8 mouse cellular contexts compared by ENCODE assay signal in the genomic region with DNA sequence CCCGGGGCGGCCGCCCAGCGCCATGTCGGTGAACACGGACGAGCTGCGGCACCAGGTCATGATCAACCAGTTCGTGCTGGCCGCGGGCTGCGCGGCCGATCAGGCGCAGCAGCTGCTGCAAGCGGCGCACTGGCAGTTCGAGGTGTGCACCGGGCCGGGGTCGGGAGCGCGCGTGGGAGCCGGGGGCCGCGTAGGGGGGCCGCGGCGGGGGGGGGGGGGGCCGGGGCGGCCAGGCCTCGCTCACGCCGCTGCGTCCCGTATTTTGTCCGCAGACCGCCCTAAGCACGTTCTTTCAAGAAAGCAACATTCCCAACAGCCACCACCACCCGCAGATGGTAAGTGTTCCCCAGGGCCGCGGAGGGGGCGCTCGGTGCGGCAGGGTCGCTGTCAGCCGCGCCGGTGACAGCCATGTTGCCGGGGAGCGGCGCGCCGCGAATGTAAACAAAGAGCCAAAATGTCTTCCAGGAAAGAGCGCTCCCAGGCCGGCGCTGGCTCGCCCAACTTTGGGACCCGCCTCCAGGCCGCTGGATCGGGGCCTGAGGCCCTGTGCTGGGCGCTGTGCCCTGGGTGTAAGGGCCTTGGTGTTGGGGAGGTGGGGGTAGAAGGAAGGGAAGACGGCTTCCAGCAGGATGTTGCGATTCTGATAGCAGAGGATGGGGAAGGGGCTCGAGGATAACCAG. TPM values are rescaled to one million over a fixed set of nuclear protein-coding genes. Genes with fewer than 3 reads are reported as not detected.
DNase-seq lines count a peak whose midpoint lies in the region; ATAC-seq and TF ChIP-seq lines count a peak whose summit lies in the region.

No protein-coding gene starts in this region.

- no peak for TF ChIP-seq CTCF in CH12.LX (conservative IDR thresholded peaks at IDR 0.05 in 1 of 2, IDR thresholded peaks at IDR 0.05 in 1 of 2; ENCODE audit: low read depth in 2 of 2, low read length in 2 of 2)
- TF ChIP-seq CTCF in bone marrow macrophage, adult 2 months (IDR thresholded peaks at IDR 0.05; ENCODE audit: low read depth, low read length) = no peak
- TF ChIP-seq CTCF in lung, postnatal 0 days (IDR thresholded peaks at IDR 0.05) = 0 out of 2 replicates have a peak, but pooled peaks have one; percentile 4

- peak overlapping the region; percentile 81 for H3K27ac ChIP-seq in CH12.LX (ENCODE audit: insufficient read depth, low read depth)
- H3K27ac ChIP-seq in bone marrow macrophage, adult 2 months (ENCODE audit: insufficient read depth, low read depth, low read length) = peak overlapping the region; percentile 86
- H3K27ac ChIP-seq in heart, embryonic 15.5 days = peak overlapping the region; percentile 94
- peak overlapping the region; percentile 97 for H3K27ac ChIP-seq in lung, postnatal 0 days (ENCODE audit: low read length)

- H3K9me3 ChIP-seq in CH12.LX (replicated peaks; ENCODE audit: low read length) = no peaks in the 10 kb centered on the region
- H3K9me3 ChIP-seq in erythroblast, embryonic 14.5 days (ENCODE audit: control insufficient read depth, low read length) = no peaks in the 10 kb centered on the region
- H3K9me3 ChIP-seq in heart, embryonic 15.5 days (replicated peaks) = no peaks in the 10 kb centered on the region
- H3K9me3 ChIP-seq in lung, postnatal 0 days (ENCODE audit: low read length) = no peaks in the 10 kb centered on the region

- WGBS in heart, embryonic 15.5 days = under 1% methylated on average over 42 of the region's 67 CpGs
- WGBS in lung, postnatal 0 days = 1% methylated on average over 27 of the region's 67 CpGs

- peaks cover 16 to 30% of the 10 kb centered on the region in 2 experiments for H3K36me3 ChIP-seq in CH12.LX (replicated peaks in 1 of 2; ENCODE audit: control insufficient read depth in 1 of 2, insufficient read depth in 1 of 2, low read length in 1 of 2)
- peaks cover 44% of the 10 kb centered on the region for H3K36me3 ChIP-seq in erythroblast, embryonic 14.5 days (ENCODE audit: control insufficient read depth)
- peaks cover 5% of the 10 kb centered on the region for H3K36me3 ChIP-seq in heart, embryonic 15.5 days
- H3K36me3 ChIP-seq in lung, postnatal 0 days (ENCODE audit: insufficient read depth, low read length) = peaks cover 11% of the 10 kb centered on the region; the same call in 1 of the 2 replicates

- DNase-seq in CH12.LX (ENCODE audit: extremely low read depth) = no peak
- peak; percentile 68 to 82 for DNase-seq in kidney, postnatal 25 days
- peak; percentile 87 for DNase-seq in lung, postnatal 0 days (ENCODE audit: low spot score)
- DNase-seq in right cerebral cortex, adult 18-20 months = peak; percentile 67
- peak; percentile 78 for DNase-seq in urinary bladder, postnatal 14 days (ENCODE audit: low spot score)

- TF ChIP-seq RAD21 in CH12.LX (IDR thresholded peaks at IDR 0.05; ENCODE audit: low read depth, low read length) = no peak

- H3K4me2 ChIP-seq in CH12.LX (ENCODE audit: insufficient read depth, low read depth, poor library complexity, severe bottlenecking) = peak overlapping the region; percentile 78; the same call in 1 of the 2 replicates
- H3K4me2 ChIP-seq in heart, embryonic 15.5 days = peak overlapping the region; percentile 73
- H3K4me2 ChIP-seq in lung, postnatal 0 days (replicated peaks; ENCODE audit: low read depth, low read length) = peak overlapping the region; percentile 75

- H3K4me1 ChIP-seq in CH12.LX (ENCODE audit: control insufficient read depth in 1 of 2, insufficient read depth in 2 of 2) = peaks cover 27 to 65% of the 10 kb centered on the region in 2 experiments
- peaks cover 29% of the 10 kb centered on the region for H3K4me1 ChIP-seq in bone marrow macrophage, adult 2 months (ENCODE audit: control insufficient read depth, insufficient read depth, low read length)
- H3K4me1 ChIP-seq in erythroblast, embryonic 14.5 days (ENCODE audit: control insufficient read depth) = peaks cover 73% of the 10 kb centered on the region
- peaks cover 44% of the 10 kb centered on the region for H3K4me1 ChIP-seq in heart, embryonic 15.5 days (replicated peaks)
- H3K4me1 ChIP-seq in lung, postnatal 0 days (ENCODE audit: insufficient read depth, low read depth, low read length) = peaks cover 11% of the 10 kb centered on the region; the same call in 1 of the 2 replicates

- in situ Hi-C loops in CH12.LX (cut with MboI; ENCODE audit: low pct_ligation_motif_present, low pct_unique_long_range_greater_than_20kb, low sequenced_read_pairs) = no loop called here

- H3K9ac ChIP-seq in CH12.LX (ENCODE audit: insufficient read depth, low read depth) = peak overlapping the region; percentile 95
- peak overlapping the region; percentile 88 for H3K9ac ChIP-seq in heart, embryonic 15.5 days
- H3K9ac ChIP-seq in lung, postnatal 0 days (replicated peaks; ENCODE audit: low read depth) = peak overlapping the region; percentile 87

- TF ChIP-seq EP300 in CH12.LX (IDR thresholded peaks at IDR 0.05; ENCODE audit: low read length) = no peak
- no peak for TF ChIP-seq EP300 in lung, postnatal 0 days (IDR thresholded peaks at IDR 0.05)

- dilution Hi-C loops in CH12.LX (cut with MboI; ENCODE audit: extremely low pct_ligation_motif_present, extremely low pct_unique_long_range_greater_than_20kb, low sequenced_read_pairs) = no loop called here

- peak; percentile 18 for ATAC-seq in heart, embryonic 15.5 days (replicated peaks; ENCODE audit: insufficient number of reproducible peaks, insufficient read depth, low FRiP score, low read depth)
- ATAC-seq in lung, postnatal 0 days = peak; percentile 23

- peak; percentile 36; the same call in 1 of the 2 replicates for TF ChIP-seq POLR2A in CH12.LX (IDR thresholded peaks at IDR 0.05; ENCODE audit: low read depth, low read length)
- TF ChIP-seq POLR2A in bone marrow macrophage, adult 2 months (IDR thresholded peaks at IDR 0.05; ENCODE audit: borderline replicate concordance, low read depth, low read length) = no peak

- H3K4me3 ChIP-seq in CH12.LX (replicated peaks in 1 of 3; ENCODE audit: low read depth in 2 of 3, low read length in 2 of 3, poor library complexity in 1 of 3) = peak overlapping the region; percentile 67 to 83 (median 74)
- peak overlapping the region; percentile 93 for H3K4me3 ChIP-seq in bone marrow macrophage, adult 2 months (ENCODE audit: insufficient read depth, low read length)
- H3K4me3 ChIP-seq in erythroblast, embryonic 14.5 days (replicated peaks) = peak overlapping the region; percentile 87
- H3K4me3 ChIP-seq in heart, embryonic 15.5 days = peak overlapping the region; percentile 91
- H3K4me3 ChIP-seq in lung, postnatal 0 days (ENCODE audit: low read depth, low read length) = peak overlapping the region; percentile 74

- peaks cover 37% of the 10 kb centered on the region for H3K79me2 ChIP-seq in CH12.LX (replicated peaks; ENCODE audit: control insufficient read depth, extremely low read depth, insufficient read depth, poor library complexity, severe bottlenecking)

- no peaks in the 10 kb centered on the region for H3K27me3 ChIP-seq in CH12.LX (replicated peaks)
- H3K27me3 ChIP-seq in erythroblast, embryonic 14.5 days (ENCODE audit: control insufficient read depth) = no peaks in the 10 kb centered on the region
- H3K27me3 ChIP-seq in heart, embryonic 15.5 days = no peaks in the 10 kb centered on the region
- no peaks in the 10 kb centered on the region for H3K27me3 ChIP-seq in lung, postnatal 0 days (replicated peaks; ENCODE audit: insufficient read depth, low read length)

TF ChIP-seq in CH12.LX, 34 proteins besides CTCF, POLR2A, EP300 and RAD21 (continues in another document):
- 0 out of 2 replicates have a peak, but pooled peaks have one; percentile 16 for TF ChIP-seq MAZ (IDR thresholded peaks at IDR 0.05; ENCODE audit: low read depth, low read length)
- no peak for TF ChIP-seq ZNF384 (IDR thresholded peaks at IDR 0.05; ENCODE audit: low read depth, low read length)
- peak; percentile 20; the same call in 1 of the 2 replicates for TF ChIP-seq ZMIZ1 (IDR thresholded peaks at IDR 0.05; ENCODE audit: low read depth, low read length)
- TF ChIP-seq TCF12 (IDR thresholded peaks at IDR 0.05; ENCODE audit: low read depth, low read length) = no peak

RNA-seq across cellular contexts. Expression of a gene that starts 0.5 kb away (rescaled TPM):
- total RNA-seq in CH12.LX (2012; rRNA removed) = 321 and 436 TPM in 2 replicates
- total RNA-seq in CH12.LX (2014; rRNA removed) = 291 and 336 TPM in 2 replicates
- 222 and 228 TPM in 2 replicates for polyA plus RNA-seq in CH12.LX (2012; ENCODE audit: insufficient read length, low read depth)
- polyA plus RNA-seq in bone marrow macrophage, adult 2 months (2012; ENCODE audit: insufficient read depth, insufficient read length, missing spikeins) = 123 and 152 TPM in 2 replicates
- 377 and 469 TPM in 2 replicates for polyA plus RNA-seq in erythroblast, embryonic 14.5 days (2012)
- 29.3 and 32.5 TPM in 2 replicates for polyA plus RNA-seq in heart, embryonic 15.5 days (2015; fragmentation: Nextera tagmentation; extraction: Ambion mirVana)
- polyA plus RNA-seq in lung, postnatal 0 days (2015; fragmentation: Nextera tagmentation; extraction: Ambion mirVana) = 50.4 and 56.6 TPM in 2 replicates

RNA-seq across cellular contexts. Expression of a gene that starts 21.6 kb away (rescaled TPM):
- total RNA-seq in CH12.LX (2012; rRNA removed) (17.2 and 39.3 TPM in 2 replicates), CH12.LX (2014; rRNA removed) (7.2 and 8.7 TPM in 2 replicates)
- polyA plus RNA-seq in CH12.LX (2012; ENCODE audit: insufficient read length, low read depth) = 8.7 and 10.9 TPM in 2 replicates
- polyA plus RNA-seq in bone marrow macrophage, adult 2 months (2012; ENCODE audit: insufficient read depth, insufficient read length, missing spikeins) = 12.3 and 12.4 TPM in 2 replicates
- 0.04 TPM in 1 of 2 replicates, not detected in the other for polyA plus RNA-seq in erythroblast, embryonic 14.5 days (2012)
- 7.1 and 14.3 TPM in 2 replicates for polyA plus RNA-seq in heart, embryonic 15.5 days (2015; fragmentation: Nextera tagmentation; extraction: Ambion mirVana)
- polyA plus RNA-seq in lung, postnatal 0 days (2015; fragmentation: Nextera tagmentation; extraction: Ambion mirVana) = 1.4 and 1.8 TPM in 2 replicates

RNA-seq across cellular contexts. Expression of a gene that starts 31.6 kb away (rescaled TPM):
- total RNA-seq in CH12.LX (2012; rRNA removed) (0.13 and 0.38 TPM in 2 replicates), CH12.LX (2014; rRNA removed) (0.23 and 0.32 TPM in 2 replicates)
- polyA plus RNA-seq in CH12.LX (2012; ENCODE audit: insufficient read length, low read depth) = 0.29 and 0.37 TPM in 2 replicates
- polyA plus RNA-seq in bone marrow macrophage, adult 2 months (2012; ENCODE audit: insufficient read depth, insufficient read length, missing spikeins) = not detected in 2 replicates
- polyA plus RNA-seq in erythroblast, embryonic 14.5 days (2012) = 0.01 TPM in 1 of 2 replicates, not detected in the other
- polyA plus RNA-seq in heart, embryonic 15.5 days (2015; fragmentation: Nextera tagmentation; extraction: Ambion mirVana) = 0.10 TPM in 1 of 2 replicates, not detected in the other
- 0.05 and 0.06 TPM in 2 replicates for polyA plus RNA-seq in lung, postnatal 0 days (2015; fragmentation: Nextera tagmentation; extraction: Ambion mirVana)

RNA-seq across cellular contexts. Expression of a gene that starts 59.6 kb away (rescaled TPM):
- total RNA-seq in CH12.LX (2012; rRNA removed) (114 and 118 TPM in 2 replicates), CH12.LX (2014; rRNA removed) (79.8 and 93.5 TPM in 2 replicates)
- 112 and 114 TPM in 2 replicates for polyA plus RNA-seq in CH12.LX (2012; ENCODE audit: insufficient read length, low read depth)
- 50.8 and 54.5 TPM in 2 replicates for polyA plus RNA-seq in bone marrow macrophage, adult 2 months (2012; ENCODE audit: insufficient read depth, insufficient read length, missing spikeins)
- 1.2 and 1.4 TPM in 2 replicates for polyA plus RNA-seq in erythroblast, embryonic 14.5 days (2012)
- polyA plus RNA-seq in heart, embryonic 15.5 days (2015; fragmentation: Nextera tagmentation; extraction: Ambion mirVana) = 81.7 and 98.2 TPM in 2 replicates
- polyA plus RNA-seq in lung, postnatal 0 days (2015; fragmentation: Nextera tagmentation; extraction: Ambion mirVana) = 89.5 and 97.7 TPM in 2 replicates
